Mouse (Mus musculus) hindbrain, postnatal 0 days (tissue): ENCODE results near the gene Gm4312. TPM values are rescaled to one million over a fixed set of nuclear protein-coding genes. Genes with fewer than 3 reads are reported as not detected.
"Not testable (repeated sequence)": the region's sequence is repeated elsewhere in the genome, so short reads cannot be mapped to it uniquely, and the experiment has no call there.

Source experiments
- ATAC-seq: fragments of 200-750 bp; cut with Nextera tagmentation; 2 replicates; pipeline ENCODE4 v1.8.0; 2017; ENCODE audit warnings: mild to moderate bottlenecking, moderate TSS enrichment, moderate library complexity
- DNase-seq: peaks from one replicate; pipeline ENCODE4 v3.0.0-alpha.2; 2015; ENCODE audit warnings: low spot score
- H3K27ac ChIP-seq: fragments of 300-500 bp; sonication (generic); 2 replicates; pipeline ENCODE4 v1.5.1; 2014; ENCODE audit warnings: mild to moderate bottlenecking
- H3K27me3 ChIP-seq: fragments of 300-500 bp; sonication (generic); 2 replicates; pipeline ENCODE4 v1.6.1; 2014; ENCODE audit warnings: low read length, mixed read lengths; ENCODE audit not compliant: insufficient read depth
- H3K36me3 ChIP-seq: fragments of 300-500 bp; sonication (generic); 2 replicates; pipeline ENCODE4 v1.6.1; 2014; ENCODE audit warnings: low read length, mixed read lengths; ENCODE audit not compliant: insufficient read depth
- H3K4me1 ChIP-seq: fragments of 300-500 bp; sonication (generic); 2 replicates; pipeline ENCODE4 v1.6.1; 2014; ENCODE audit warnings: antibody characterized with exemption, low read length, mixed read lengths; ENCODE audit not compliant: insufficient read depth
- H3K4me2 ChIP-seq: fragments of 300-500 bp; sonication (generic); 2 replicates; pipeline ENCODE4 v1.6.1; 2014; ENCODE audit warnings: low read depth, mild to moderate bottlenecking, low read length, moderate library complexity, mixed read lengths
- H3K4me3 ChIP-seq: fragments of 300-500 bp; sonication (generic); 2 replicates; pipeline ENCODE4 v1.5.1; 2014; ENCODE audit warnings: low read length
- H3K9ac ChIP-seq: fragments of 300-500 bp; sonication (generic); replicated peaks from 2 replicates; pipeline ENCODE4 v1.6.1; 2014; ENCODE audit warnings: mild to moderate bottlenecking, low read length, moderate library complexity, mixed read lengths
- H3K9me3 ChIP-seq: fragments of 300-500 bp; sonication (generic); 2 replicates; pipeline ENCODE4 v1.6.1; 2016; ENCODE audit warnings: low read length, mixed read lengths
- CTCF ChIP-seq: IDR thresholded peaks from 2 replicates; pipeline ENCODE4 v1.5.1; 2016; ENCODE audit warnings: antibody characterized with exemption, control low read depth, low read depth
- WGBS: fragments of 180-500 bp; shearing (Covaris S2); extraction: QIAGEN DNeasy Blood & Tissue Kit; methylation state at CpG from one replicate; pipeline ENCODE4 v1.1.7; 2014; 5-methylcytosine and 5-hydroxymethylcytosine counted together
- polyA plus RNA-seq: library from polyadenylated mRNA; unstranded; fragments of >200 nt; fragmentation: Nextera tagmentation; extraction: Ambion mirVana; gene quantifications from 2 replicates; pipeline ENCODE4 v1.2.1, GENCODE M21; 2015
- total RNA-seq: library from RNA; depleted of rRNA; stranded (reverse); fragments of >200 nt; gene quantifications from 2 replicates; pipeline ENCODE4 v1.2.3, GENCODE M21; 2014; rRNA removed

The Gm4312 gene
- total RNA-seq (not detected in 2 replicates), polyA plus RNA-seq (not detected in 2 replicates)

GRCm38 (mm10) chr10:100382460-100382859 lies at the start of gene Gm4312:
Gene Gm4312, minus strand, starts transcription at chr10:100382560.
- H3K9me3 ChIP-seq, H3K4me1 ChIP-seq, H3K27ac ChIP-seq, DNase-seq, ATAC-seq, H3K27me3 ChIP-seq, H3K4me2 ChIP-seq, H3K9ac ChIP-seq, H3K4me3 ChIP-seq, H3K36me3 ChIP-seq: not testable (repeated sequence)
- no CpG with 5 or more reads among the region's 2 CpGs for WGBS

GRCm38 (mm10) chr10:100427592-100427991 lies 45.2 kb upstream of the Gm4312 start:
- Histone ChIP-seq H3K4me1 (no peaks in the 10 kb centered on the region), H3K4me3 (no peak overlapping the region), H3K27ac (no peak overlapping the region), H3K9me3 (no peaks in the 10 kb centered on the region), H3K27me3 (no peaks in the 10 kb centered on the region), H3K36me3 (no peaks in the 10 kb centered on the region), H3K4me2 (no peak overlapping the region), H3K9ac (no peak overlapping the region)
- 72% methylated on average over 2 of the region's 2 CpGs for WGBS
- no peak for ATAC-seq
- TF ChIP-seq CTCF: no peak
- DNase-seq: no peak

- no peak overlapping the region for H3K4me2 ChIP-seq
- no peaks in the 10 kb centered on the region for H3K4me1 ChIP-seq
- no peak overlapping the region for H3K9ac ChIP-seq
- no peak for DNase-seq
- no peaks in the 10 kb centered on the region for H3K9me3 ChIP-seq
- no peak for TF ChIP-seq CTCF
- no peak for ATAC-seq
- WGBS: 87% methylated on average over 7 of the region's 7 CpGs
- no peak overlapping the region for H3K4me3 ChIP-seq
- no peaks in the 10 kb centered on the region for H3K27me3 ChIP-seq
- no peak overlapping the region for H3K27ac ChIP-seq
- H3K36me3 ChIP-seq: no peaks in the 10 kb centered on the region
Observed at GRCm38 (mm10) chr10:100415566-100415965, 33.2 kb upstream of the Gm4312 start.

- not testable (repeated sequence) for H3K4me2 ChIP-seq, H3K27ac ChIP-seq, H3K4me1 ChIP-seq, ATAC-seq, H3K9ac ChIP-seq, H3K4me3 ChIP-seq, DNase-seq, H3K27me3 ChIP-seq, H3K36me3 ChIP-seq, H3K9me3 ChIP-seq
- WGBS: 87% methylated on average over 6 of the region's 6 CpGs
Observed at GRCm38 (mm10) chr10:100402301-100402700, 19.9 kb upstream of the Gm4312 start.

GRCm38 (mm10) chr10:100361038-100361437 lies 21.3 kb downstream of the Gm4312 start, which contains the start of gene Gm4307:
Gene Gm4307, plus strand, starts transcription at chr10:100361338.
- not testable (repeated sequence) for DNase-seq, H3K27me3 ChIP-seq, H3K4me1 ChIP-seq, H3K4me2 ChIP-seq, H3K4me3 ChIP-seq, H3K36me3 ChIP-seq, H3K9me3 ChIP-seq, ATAC-seq, H3K9ac ChIP-seq, H3K27ac ChIP-seq
- WGBS: no CpG with 5 or more reads among the region's 3 CpGs

- not testable (repeated sequence) for H3K36me3 ChIP-seq, H3K9ac ChIP-seq, H3K27ac ChIP-seq, ATAC-seq, DNase-seq, H3K4me2 ChIP-seq, H3K4me3 ChIP-seq, H3K9me3 ChIP-seq, H3K4me1 ChIP-seq, H3K27me3 ChIP-seq
- 82% methylated on average over 1 of the region's 2 CpGs for WGBS
Observed at GRCm38 (mm10) chr10:100356841-100357240, 25.5 kb downstream of the Gm4312 start.

- H3K36me3 ChIP-seq, H3K27ac ChIP-seq, H3K4me2 ChIP-seq, ATAC-seq, H3K4me3 ChIP-seq, DNase-seq, H3K9me3 ChIP-seq, H3K9ac ChIP-seq, H3K27me3 ChIP-seq, H3K4me1 ChIP-seq: not testable (repeated sequence)
- no CpG with 5 or more reads among the region's 3 CpGs for WGBS
Observed at GRCm38 (mm10) chr10:100350793-100351192, 31.6 kb downstream of the Gm4312 start, which contains the start of gene Gm4305. Gene Gm4305, plus strand, starts transcription at chr10:100351093.

GRCm38 (mm10) chr10:100345672-100346071 lies 36.7 kb downstream of the Gm4312 start, which contains the start of gene Gm4303:
Gene Gm4303, plus strand, starts transcription at chr10:100345972.
- not testable (repeated sequence) for H3K9ac ChIP-seq
- no CpG with 5 or more reads among the region's 3 CpGs for WGBS

GRCm38 (mm10) chr10:100340536-100340935 lies 41.8 kb downstream of the Gm4312 start, which contains the start of gene Gm4302:
Gene Gm4302, plus strand, starts transcription at chr10:100340836.
- not testable (repeated sequence) for H3K9me3 ChIP-seq, H3K9ac ChIP-seq, H3K36me3 ChIP-seq, H3K4me1 ChIP-seq, ATAC-seq, H3K27me3 ChIP-seq, H3K4me2 ChIP-seq, H3K27ac ChIP-seq, H3K4me3 ChIP-seq, DNase-seq
- WGBS: no CpG with 5 or more reads among the region's 3 CpGs

More at GRCm38 (mm10) chr10:100345672-100346071, 36.7 kb downstream of the Gm4312 start, which contains the start of gene Gm4303:
- not testable (repeated sequence) for ATAC-seq, H3K4me3 ChIP-seq, H3K27ac ChIP-seq, H3K27me3 ChIP-seq, H3K4me2 ChIP-seq, H3K36me3 ChIP-seq, H3K9me3 ChIP-seq, H3K4me1 ChIP-seq, DNase-seq

GRCm38 (mm10) chr10:100335376-100335775 lies 47.0 kb downstream of the Gm4312 start, which contains the start of gene Gm4301:
Gene Gm4301, plus strand, starts transcription at chr10:100335676.
- not testable (repeated sequence) for DNase-seq, H3K27ac ChIP-seq, H3K4me3 ChIP-seq, ATAC-seq, H3K36me3 ChIP-seq, H3K9ac ChIP-seq, H3K4me2 ChIP-seq, H3K27me3 ChIP-seq, H3K9me3 ChIP-seq, H3K4me1 ChIP-seq
- no CpG with 5 or more reads among the region's 2 CpGs for WGBS
